Mouse (Mus musculus): Measurements from ENCODE around the gene Sfi1. TPM values are rescaled to one million over a fixed set of nuclear protein-coding genes. Genes with fewer than 3 reads are reported as not detected.
"Not testable (repeated sequence)": the region's sequence is repeated elsewhere in the genome, so short reads cannot be mapped to it uniquely, and the experiment has no call there.

Sfi1 gene
- total RNA-seq, 2 experiments from 2014 or later, result 17.6 to 17.8 TPM

DNA sequence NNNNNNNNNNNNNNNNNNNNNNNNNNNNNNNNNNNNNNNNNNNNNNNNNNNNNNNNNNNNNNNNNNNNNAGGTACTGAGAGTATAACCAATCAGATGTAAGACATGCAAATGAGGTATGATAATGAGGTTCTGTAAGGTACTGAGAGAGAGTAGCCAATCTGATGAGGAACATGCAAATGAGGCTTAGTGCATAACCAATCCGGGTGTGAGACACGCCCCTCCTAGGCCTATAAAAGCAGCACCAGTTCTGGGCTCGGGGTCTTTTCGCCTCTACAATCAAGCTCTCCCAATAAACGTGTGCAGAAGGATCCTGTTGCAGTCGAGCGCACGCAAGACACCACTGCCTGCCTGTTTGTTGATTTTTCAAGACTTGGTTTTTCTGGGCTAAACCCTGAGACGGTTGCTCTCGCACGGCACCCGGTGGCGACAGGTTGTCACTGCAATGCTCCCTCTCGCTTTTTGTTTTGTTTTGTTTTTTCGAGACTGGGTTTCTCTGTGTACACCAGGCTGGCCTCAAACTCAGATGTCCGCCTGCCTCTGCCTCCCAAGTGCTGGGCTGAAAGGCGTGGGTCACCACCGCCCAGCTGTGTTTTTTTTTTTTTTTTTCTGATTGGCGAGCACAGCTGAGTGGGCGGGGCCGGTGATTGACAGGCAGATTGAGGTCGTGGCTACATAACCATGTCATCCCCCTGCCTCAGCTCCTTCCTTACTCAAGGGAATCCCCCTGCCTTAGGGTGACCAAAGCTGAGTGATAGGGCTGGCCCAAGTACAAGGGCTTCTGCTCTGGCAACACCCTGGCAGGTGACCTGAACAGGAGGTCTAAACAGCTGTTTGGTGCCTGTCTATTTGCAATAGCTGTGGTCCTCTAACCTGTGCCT, 68.1 kb downstream of the Sfi1 start:
- DNase-seq; intact Hi-C loops (cut with DNase I): not testable (repeated sequence)

- no peak for DNase-seq
- intact Hi-C loops (cut with DNase I), result no loop called here
Observed at GRCm38 (mm10) chr11:3114403-3114802, 78.9 kb downstream of the Sfi1 start.

- intact Hi-C loops (cut with DNase I), result no loop called here
- no peak for DNase-seq
Observed at GRCm38 (mm10) chr11:3106154-3106553, 87.1 kb downstream of the Sfi1 start.

- intact Hi-C loops (cut with DNase I), result no loop called here
- no peak for DNase-seq
Observed at GRCm38 (mm10) chr11:3105261-3105731, 88.0 kb downstream of the Sfi1 start.

DNA sequence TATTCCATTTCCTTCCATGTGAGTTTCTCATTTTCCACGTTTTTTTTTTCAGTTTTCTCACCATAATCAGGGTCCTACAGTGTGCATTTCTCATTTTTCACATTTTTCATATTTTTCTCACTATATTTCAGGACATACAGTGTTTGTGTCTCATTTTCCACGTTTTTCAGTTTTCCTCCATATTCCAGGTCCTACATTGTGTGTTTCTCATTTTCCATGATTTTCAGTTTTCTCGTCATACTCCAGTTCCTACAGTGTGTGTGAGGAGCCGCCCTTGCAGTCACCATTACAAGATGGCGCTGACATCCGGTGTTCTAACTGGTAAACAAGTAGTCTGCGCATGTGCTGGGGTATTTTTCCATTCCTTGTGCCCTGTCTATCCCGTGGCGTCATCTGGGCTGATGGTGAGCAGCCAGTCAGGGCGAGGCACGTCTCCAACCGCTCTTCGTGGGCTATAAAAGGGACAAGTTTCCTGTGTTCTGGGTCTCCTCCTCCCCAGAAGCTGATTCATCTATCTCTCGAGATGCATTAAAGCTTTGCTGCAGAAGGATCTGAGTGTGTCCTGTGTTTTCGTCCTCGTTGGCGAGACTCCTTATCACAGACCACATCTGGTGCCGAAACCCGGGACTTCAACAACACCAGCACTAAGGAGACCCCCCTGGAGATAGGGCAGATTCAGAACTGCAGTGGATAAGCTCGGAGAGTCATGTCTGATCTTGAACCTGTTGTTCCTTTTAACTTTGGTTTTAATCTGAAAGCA, 88.6 kb downstream of the Sfi1 start:
- DNase-seq; intact Hi-C loops (cut with DNase I): not testable (repeated sequence)

DNA sequence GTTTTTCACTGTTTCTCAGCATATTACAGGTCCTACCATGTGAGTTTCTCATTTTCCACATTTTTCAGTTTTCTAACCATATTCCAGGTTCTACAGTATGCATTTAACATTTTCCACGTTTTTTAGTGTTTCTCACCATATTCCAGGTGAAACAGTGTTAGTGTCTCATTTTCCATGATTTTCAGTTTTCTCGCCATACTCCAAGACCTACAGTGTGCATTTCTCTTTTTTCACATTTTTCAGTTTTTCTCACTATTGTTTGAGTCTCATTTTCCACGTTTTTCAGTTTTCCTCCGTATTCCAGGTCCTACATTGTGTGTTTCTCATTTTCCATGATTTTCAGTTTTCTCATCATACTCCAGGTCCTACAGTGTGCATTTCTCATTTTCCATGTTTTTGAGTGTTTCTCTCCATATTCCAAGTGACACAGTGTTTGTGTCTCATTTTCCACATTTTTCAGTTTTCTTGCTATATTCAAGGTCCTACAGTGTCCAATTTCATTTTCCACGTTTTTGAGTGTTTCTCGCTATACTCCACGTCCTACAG, 89.6 kb downstream of the Sfi1 start:
- no peak for DNase-seq
- intact Hi-C loops (cut with DNase I), result no loop called here

DNA sequence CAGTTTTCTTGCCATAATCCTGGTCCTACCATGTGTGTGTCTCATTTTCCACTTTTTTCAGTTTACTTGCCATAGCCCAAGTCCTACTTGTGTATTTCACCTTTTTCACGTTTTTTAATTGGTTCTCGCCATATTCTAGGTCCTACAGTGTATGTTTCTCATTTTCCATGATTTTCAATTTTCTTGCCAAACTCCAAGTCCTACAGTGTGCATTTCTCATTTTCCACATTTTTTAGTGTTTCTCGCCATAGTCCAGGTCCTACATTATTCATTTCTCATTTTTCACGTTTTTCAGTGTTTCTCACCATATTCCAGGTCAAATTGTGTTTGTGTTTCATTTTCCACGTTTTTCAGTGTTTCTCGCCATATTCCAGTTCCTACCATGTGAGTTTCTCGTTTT, 90.6 kb downstream of the Sfi1 start:
- DNase-seq; intact Hi-C loops (cut with DNase I): not testable (repeated sequence)

DNA sequence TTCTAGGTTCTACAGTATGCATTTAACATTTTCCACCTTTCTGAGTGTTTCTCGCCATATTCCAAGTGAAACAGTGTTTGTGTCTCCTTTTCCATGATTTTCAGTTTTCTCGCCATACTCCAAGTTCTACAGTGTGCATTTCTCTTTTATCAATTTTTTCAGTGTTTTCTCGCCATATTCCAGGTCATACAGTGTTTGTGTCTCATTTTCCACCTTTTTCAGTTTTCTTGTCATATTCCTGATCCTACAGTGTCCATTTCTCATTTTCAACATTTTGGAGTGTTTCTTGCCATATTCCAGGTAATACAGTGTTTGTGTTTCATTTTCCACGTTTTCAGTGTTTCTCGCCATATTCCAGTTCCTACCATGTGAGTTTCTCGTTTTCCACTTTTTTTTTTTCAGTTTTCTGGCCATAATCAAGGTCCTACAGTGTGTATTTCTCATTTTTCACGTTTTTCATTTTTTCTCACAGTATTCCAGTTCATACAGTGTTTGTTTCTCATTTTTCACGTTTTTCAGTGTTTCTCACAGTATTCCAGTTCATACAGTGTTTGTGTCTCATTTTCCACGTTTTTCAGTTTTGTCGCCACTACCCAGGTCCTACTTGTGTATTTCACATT, 91.3 kb downstream of the Sfi1 start:
- no peak for DNase-seq
- intact Hi-C loops (cut with DNase I), result no loop called here

DNA sequence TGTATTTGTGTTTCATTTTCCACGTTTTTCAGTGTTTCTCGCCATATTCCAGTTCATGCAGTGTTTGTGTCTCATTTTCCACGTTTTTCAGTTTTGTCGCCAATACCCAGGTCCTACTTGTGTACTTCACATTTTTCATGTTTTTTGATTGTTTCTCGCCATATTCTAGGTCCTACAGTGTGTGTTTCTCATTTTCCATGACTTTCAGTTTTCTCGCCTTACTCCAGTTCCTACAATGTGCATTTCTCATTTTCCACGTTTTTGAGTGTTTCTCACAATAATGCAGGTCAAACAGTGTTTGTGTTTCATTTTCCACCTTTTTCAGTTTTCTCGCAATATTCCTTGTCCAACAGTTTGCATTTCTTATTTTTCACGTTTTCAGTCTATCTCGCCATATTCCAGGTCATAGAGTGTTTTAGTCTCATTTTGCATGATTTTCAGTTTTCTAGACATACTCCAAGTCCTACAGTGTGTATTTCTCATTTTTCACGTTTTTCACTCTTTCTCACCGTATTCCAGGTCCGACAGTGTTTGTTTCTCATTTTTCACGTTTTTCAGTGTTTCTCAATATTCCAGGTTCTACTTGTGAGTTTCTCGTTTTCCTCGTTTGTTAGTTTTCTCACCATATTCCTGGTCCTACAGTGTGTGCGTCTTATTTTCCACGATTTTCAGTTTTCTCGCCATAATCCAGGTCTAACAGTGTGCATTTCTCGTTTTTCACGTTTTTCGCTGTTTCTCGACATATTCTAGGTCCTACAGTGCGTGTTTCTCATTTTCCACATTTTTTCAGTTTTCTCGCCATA, 92.0 kb downstream of the Sfi1 start:
- intact Hi-C loops (cut with DNase I), result no loop called here
- no peak for DNase-seq

DNA sequence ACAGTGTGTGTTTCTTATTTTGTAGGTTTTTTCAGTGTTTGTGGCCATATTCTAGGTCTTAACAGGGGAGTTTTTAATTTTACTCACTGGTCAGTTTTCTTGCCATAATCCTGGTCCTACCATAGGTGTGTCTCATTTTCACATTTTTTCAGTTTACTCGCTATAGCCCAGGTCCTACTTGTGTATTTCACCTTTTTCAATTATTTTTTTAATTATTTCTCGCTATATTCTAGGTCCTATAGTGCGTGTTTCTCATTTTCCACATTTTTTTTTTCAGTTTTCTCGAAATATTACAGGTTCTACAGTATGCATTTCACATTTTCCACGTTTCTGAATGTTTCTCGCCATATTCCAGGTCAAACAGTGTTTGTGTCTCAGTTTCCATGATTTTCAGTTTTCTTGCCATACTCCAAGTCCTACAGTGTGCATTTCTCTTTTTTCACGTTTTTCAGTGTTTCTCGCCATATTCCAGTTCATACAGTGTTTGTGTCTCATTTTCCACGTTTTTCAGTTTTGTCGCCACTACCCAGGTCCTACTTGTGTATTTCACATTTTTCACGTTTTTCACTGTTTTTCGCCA, 93.1 kb downstream of the Sfi1 start:
- intact Hi-C loops (cut with DNase I); DNase-seq: not testable (repeated sequence)

Other genes with a start within 250 kb of the Sfi1 start
- 10 to 100 TPM; 37.9 to 41.4 TPM for gene Eif4enif1, start 8.9 kb upstream of the Sfi1 start, total RNA-seq (2021)
- gene Drg1, start 73.0 kb upstream of the Sfi1 start, total RNA-seq (2021), result 10 to 100 TPM; 61.8 to 63.3 TPM
- gene Patz1, start 95.4 kb upstream of the Sfi1 start, total RNA-seq (2021), result 10 to 100 TPM; 24.9 to 31.0 TPM
- gene Pik3ip1, start 136.9 kb upstream of the Sfi1 start, total RNA-seq (2021), result 10 to 100 TPM; 49.4 to 66.2 TPM
- gene Limk2, start 215.7 kb upstream of the Sfi1 start, total RNA-seq (2021), result 10 to 100 TPM; 17.6 to 24.8 TPM

Data from heart, postnatal 36 days (tissue).